Mouse (Mus musculus) adrenal gland, postnatal 10 days (tissue): Measurements from ENCODE around the gene Olfr987. TPM values are rescaled to one million over a fixed set of nuclear protein-coding genes. Genes with fewer than 3 reads are reported as not detected.
"Not testable (repeated sequence)": the region's sequence is repeated elsewhere in the genome, so short reads cannot be mapped to it uniquely, and the experiment has no call there.

Experiments
- DNase-seq: peaks from one replicate; pipeline ENCODE4 v3.0.0; 2021; ENCODE audit warnings: mixed read lengths
- long read RNA-seq, 2 experiments: library from polyadenylated mRNA; stranded (forward); transcript quantifications; one replicate each; pipeline ENCODE4 v2.0.0; 2021
- total RNA-seq, 2 experiments: library from RNA; stranded (reverse); gene quantifications; 2 replicates each; pipeline ENCODE4 v1.2.3; 2021

The Olfr987 gene
- total RNA-seq: not detected
- long read RNA-seq, experiment 1: 0 reads
- long read RNA-seq, experiment 2: 0 reads

GRCm38 (mm10) chr2:85339215-85339614 lies at the start of gene Olfr987:
Olfr987 (minus strand) TSS chr2:85339315.
- not testable (repeated sequence) for DNase-seq

GRCm38 (mm10) chr2:85363127-85363526 lies 24.0 kb upstream of the Olfr987 start, which contains the start of gene Olfr988:
Olfr988 (minus strand) TSS chr2:85363227.
- not testable (repeated sequence) for DNase-seq

GRCm38 (mm10) chr2:85339972-85340371 lies 857 bp upstream of the Olfr987 start:
- DNase-seq: no peak

GRCm38 (mm10) chr2:85319106-85319505 lies 20.0 kb downstream of the Olfr987 start:
- no peak for DNase-seq

- no peak for DNase-seq
These were observed 53.7 kb downstream of the Olfr987 start for GRCm38 (mm10) chr2:85285406-85285805.

- DNase-seq: peak; percentile 10
These were observed 54.5 kb downstream of the Olfr987 start for GRCm38 (mm10) chr2:85284626-85285025.

GRCm38 (mm10) chr2:85283631-85284466 lies 55.3 kb downstream of the Olfr987 start:
- DNase-seq: no peak

- peak; percentile 4 for DNase-seq
These were observed 58.1 kb downstream of the Olfr987 start for GRCm38 (mm10) chr2:85281023-85281422.

Other genes with a start within 250 kb of the Olfr987 start
- gene Aplnr, start 203.1 kb downstream of the Olfr987 start, total RNA-seq: 100 to 1,000 TPM in 1 of 2 experiments, 10 to 100 TPM in 1; 77.0 to 167 TPM
- gene Lrrc55, start 142.1 kb downstream of the Olfr987 start, total RNA-seq: 10 to 100 TPM; 13.8 to 14.8 TPM
- gene Olfr988, start 23.9 kb upstream of the Olfr987 start, total RNA-seq: not detected
- gene Olfr992, start 70.2 kb upstream of the Olfr987 start, total RNA-seq: not detected
- not detected for gene Olfr993, start 75.6 kb upstream of the Olfr987 start, total RNA-seq
- not detected for gene Olfr994, start 97.1 kb upstream of the Olfr987 start, total RNA-seq
- gene Olfr995, start 104.3 kb upstream of the Olfr987 start, total RNA-seq: not detected
- gene 4833423E24Rik, start 179.7 kb upstream of the Olfr987 start, total RNA-seq: under 1 TPM; 0.15 to 0.24 TPM
- under 1 TPM in 1 of 2 experiments, not detected in 1; 0.36 TPM for gene Olfr996, start 239.9 kb upstream of the Olfr987 start, total RNA-seq
- not detected for gene Olfr998, start 249.6 kb upstream of the Olfr987 start, total RNA-seq